Mouse (Mus musculus) neural tube, embryonic 12.5 days (tissue): Measurements from ENCODE around the gene Hmcn2. TPM values are rescaled to one million over a fixed set of nuclear protein-coding genes. Genes with fewer than 3 reads are reported as not detected.

Experiments used
- ATAC-seq: fragments of 200-750 bp; cut with Nextera tagmentation; 2 replicates; pipeline ENCODE4 v1.8.0; 2017; ENCODE audit warnings: low read depth, mild to moderate bottlenecking, moderate TSS enrichment, moderate library complexity; ENCODE audit not compliant: low FRiP score
- H3K27ac ChIP-seq: fragments of 300-500 bp; sonication (generic); 2 replicates; pipeline ENCODE4 v1.5.1; 2016
- H3K27me3 ChIP-seq: fragments of 300-500 bp; sonication (generic); replicated peaks from 2 replicates; pipeline ENCODE4 v1.6.1; 2016; ENCODE audit warnings: mild to moderate bottlenecking
- H3K36me3 ChIP-seq: fragments of 300-500 bp; sonication (generic); 2 replicates; pipeline ENCODE4 v1.6.1; 2016; ENCODE audit warnings: mild to moderate bottlenecking
- H3K4me1 ChIP-seq: fragments of 300-500 bp; sonication (generic); 2 replicates; pipeline ENCODE4 v1.6.1; 2016
- H3K4me2 ChIP-seq: fragments of 300-500 bp; sonication (generic); replicated peaks from 2 replicates; pipeline ENCODE4 v1.6.1; 2016; ENCODE audit warnings: mild to moderate bottlenecking
- H3K4me3 ChIP-seq: fragments of 300-500 bp; sonication (generic); 2 replicates; pipeline ENCODE4 v1.5.1; 2016
- H3K9ac ChIP-seq: fragments of 300-500 bp; sonication (generic); 2 replicates; pipeline ENCODE4 v1.6.1; 2016; ENCODE audit warnings: mild to moderate bottlenecking
- H3K9me3 ChIP-seq: fragments of 300-500 bp; sonication (generic); 2 replicates; pipeline ENCODE4 v1.6.1; 2016; ENCODE audit warnings: mild to moderate bottlenecking
- WGBS: fragments of 180-500 bp; shearing (Covaris S2); methylation state at CpG from one replicate; pipeline ENCODE4 v1.1.7; 2016; 5-methylcytosine and 5-hydroxymethylcytosine counted together
- polyA plus RNA-seq: library from polyadenylated mRNA; unstranded; fragments of >200 nt; fragmentation: Nextera tagmentation; extraction: Ambion mirVana; gene quantifications from 2 replicates; pipeline ENCODE4 v1.2.1, GENCODE M21; 2016

The Hmcn2 gene
- polyA plus RNA-seq, 1 experiment from 2014 or later: 0.15 TPM

- 72% methylated on average over 10 of the region's 10 CpGs for WGBS
- peaks cover 6% of the 10 kb centered on the region for H3K4me1 ChIP-seq
- no peak overlapping the region for H3K27ac ChIP-seq
- H3K9me3 ChIP-seq: no peaks in the 10 kb centered on the region
- H3K9ac ChIP-seq: no peak overlapping the region
- no peaks in the 10 kb centered on the region for H3K36me3 ChIP-seq
- H3K4me3 ChIP-seq: no peak overlapping the region
- peaks cover 38% of the 10 kb centered on the region for H3K27me3 ChIP-seq
- H3K4me2 ChIP-seq: no peak overlapping the region
- no peak for ATAC-seq
Observed at GRCm38 (mm10) chr2:31476107-31476820, 162.0 kb downstream of the Hmcn2 start.

GRCm38 (mm10) chr2:31477234-31478161, 163.3 kb downstream of the Hmcn2 start:
- Histone ChIP-seq H3K4me1 (peaks cover 6% of the 10 kb centered on the region), H3K4me2 (no peak overlapping the region), H3K27me3 (peaks cover 42% of the 10 kb centered on the region), H3K9ac (no peak overlapping the region), H3K36me3 (no peaks in the 10 kb centered on the region), H3K9me3 (no peaks in the 10 kb centered on the region), H3K27ac (no peak overlapping the region), H3K4me3 (no peak overlapping the region)
- no peak for ATAC-seq
- WGBS: 77% methylated on average over 12 of the region's 12 CpGs

GRCm38 (mm10) chr2:31482914-31483575, 168.8 kb downstream of the Hmcn2 start:
- Histone ChIP-seq H3K4me3 (no peak overlapping the region), H3K9ac (no peak overlapping the region), H3K36me3 (no peaks in the 10 kb centered on the region), H3K4me2 (no peak overlapping the region), H3K27me3 (peaks cover 76% of the 10 kb centered on the region), H3K27ac (no peak overlapping the region), H3K9me3 (no peaks in the 10 kb centered on the region), H3K4me1 (no peaks in the 10 kb centered on the region)
- WGBS: 30% methylated on average over 8 of the region's 8 CpGs
- 0 out of 2 replicates have a peak, but pooled peaks have one; percentile 57 for ATAC-seq

- Histone ChIP-seq H3K27ac (no peak overlapping the region), H3K4me1 (peaks cover 2% of the 10 kb centered on the region; the same call in 1 of the 2 replicates), H3K27me3 (peaks cover 82% of the 10 kb centered on the region), H3K4me2 (no peak overlapping the region), H3K4me3 (no peak overlapping the region), H3K36me3 (no peaks in the 10 kb centered on the region), H3K9me3 (no peaks in the 10 kb centered on the region), H3K9ac (no peak overlapping the region)
- peak; percentile 41; the same call in 1 of the 2 replicates for ATAC-seq
- 30% methylated on average over 5 of the region's 5 CpGs for WGBS
Observed at GRCm38 (mm10) chr2:31484187-31484586, 170.0 kb downstream of the Hmcn2 start.

GRCm38 (mm10) chr2:31489166-31489565, 175.0 kb downstream of the Hmcn2 start:
- no peak for ATAC-seq
- Histone ChIP-seq H3K36me3 (no peaks in the 10 kb centered on the region), H3K4me2 (no peak overlapping the region), H3K4me1 (peaks cover 23% of the 10 kb centered on the region), H3K27ac (no peak overlapping the region), H3K27me3 (peaks cover 96% of the 10 kb centered on the region), H3K4me3 (no peak overlapping the region), H3K9me3 (no peaks in the 10 kb centered on the region), H3K9ac (no peak overlapping the region)
- 15% methylated on average over 12 of the region's 12 CpGs for WGBS

GRCm38 (mm10) chr2:31490556-31490955, 176.3 kb downstream of the Hmcn2 start:
- Histone ChIP-seq H3K36me3 (no peaks in the 10 kb centered on the region), H3K4me3 (no peak overlapping the region), H3K9ac (no peak overlapping the region), H3K9me3 (no peaks in the 10 kb centered on the region), H3K27ac (no peak overlapping the region), H3K4me2 (no peak overlapping the region), H3K4me1 (peaks cover 36% of the 10 kb centered on the region), H3K27me3 (peaks cover 91% of the 10 kb centered on the region)
- WGBS: 93% methylated on average over 2 of the region's 2 CpGs
- no peak for ATAC-seq

GRCm38 (mm10) chr2:31492308-31492707, 178.1 kb downstream of the Hmcn2 start:
- 94% methylated on average over 8 of the region's 8 CpGs for WGBS
- Histone ChIP-seq H3K27me3 (peaks cover 85% of the 10 kb centered on the region), H3K4me2 (no peak overlapping the region), H3K27ac (no peak overlapping the region), H3K36me3 (no peaks in the 10 kb centered on the region), H3K4me3 (no peak overlapping the region), H3K9ac (no peak overlapping the region), H3K4me1 (peaks cover 53% of the 10 kb centered on the region), H3K9me3 (no peaks in the 10 kb centered on the region)
- no peak for ATAC-seq

GRCm38 (mm10) chr2:31493243-31493642, 179.0 kb downstream of the Hmcn2 start:
- peak overlapping the region; percentile 4; the same call in 1 of the 2 replicates for H3K27ac ChIP-seq
- H3K4me1 ChIP-seq: peaks cover 63% of the 10 kb centered on the region
- WGBS: 21% methylated on average over 11 of the region's 11 CpGs
- no peak overlapping the region for H3K4me3 ChIP-seq
- no peak for ATAC-seq
- H3K9ac ChIP-seq: no peak overlapping the region
- H3K4me2 ChIP-seq: 0 out of 2 replicates have a peak overlapping the region, but pooled peaks have one; percentile 5
- peaks cover 85% of the 10 kb centered on the region for H3K27me3 ChIP-seq
- no peaks in the 10 kb centered on the region for H3K36me3 ChIP-seq
- H3K9me3 ChIP-seq: no peaks in the 10 kb centered on the region

GRCm38 (mm10) chr2:31494315-31494714, 180.1 kb downstream of the Hmcn2 start:
- Histone ChIP-seq H3K4me2 (peak overlapping the region; percentile 45; the same call in 1 of the 2 replicates), H3K36me3 (no peaks in the 10 kb centered on the region), H3K27me3 (peaks cover 86% of the 10 kb centered on the region), H3K4me1 (peaks cover 70% of the 10 kb centered on the region), H3K4me3 (no peak overlapping the region), H3K9ac (no peak overlapping the region), H3K27ac (no peak overlapping the region), H3K9me3 (no peaks in the 10 kb centered on the region)
- 32% methylated on average over 5 of the region's 5 CpGs for WGBS
- no peak for ATAC-seq

GRCm38 (mm10) chr2:31495046-31495476, 180.8 kb downstream of the Hmcn2 start:
- Histone ChIP-seq H3K9ac (no peak overlapping the region), H3K27me3 (peaks cover 84% of the 10 kb centered on the region), H3K9me3 (no peaks in the 10 kb centered on the region), H3K36me3 (no peaks in the 10 kb centered on the region), H3K4me1 (peaks cover 73% of the 10 kb centered on the region), H3K4me3 (no peak overlapping the region), H3K4me2 (peak overlapping the region; percentile 45), H3K27ac (peak overlapping the region; percentile 10; the same call in 1 of the 2 replicates)
- WGBS: 9% methylated on average over 13 of the region's 13 CpGs
- peak; percentile 60 for ATAC-seq

GRCm38 (mm10) chr2:31496141-31496540, 181.9 kb downstream of the Hmcn2 start:
- Histone ChIP-seq H3K4me2 (peak overlapping the region; percentile 45; the same call in 1 of the 2 replicates), H3K27ac (no peak overlapping the region), H3K9me3 (no peaks in the 10 kb centered on the region), H3K36me3 (no peaks in the 10 kb centered on the region), H3K27me3 (peaks cover 77% of the 10 kb centered on the region), H3K4me3 (no peak overlapping the region), H3K4me1 (peaks cover 84% of the 10 kb centered on the region), H3K9ac (no peak overlapping the region)
- no peak for ATAC-seq
- WGBS: 6% methylated on average over 1 of the region's 1 CpGs
